Mouse (Mus musculus) limb, embryonic 12.5 days (tissue): ENCODE measurements around the gene Sntg2. TPM values are rescaled to one million over a fixed set of nuclear protein-coding genes. Genes with fewer than 3 reads are reported as not detected.

Experiments
- ATAC-seq: fragments of 200-750 bp; cut with Nextera tagmentation; 2 replicates; pipeline ENCODE4 v1.8.0; 2017; ENCODE audit warnings: low read depth, moderate TSS enrichment; ENCODE audit not compliant: insufficient number of reproducible peaks, insufficient read depth, low FRiP score, low TSS enrichment
- H3K27ac ChIP-seq: fragments of 300-500 bp; sonication (generic); 2 replicates; pipeline ENCODE4 v1.5.1; 2016; ENCODE audit warnings: mild to moderate bottlenecking, moderate library complexity
- H3K27me3 ChIP-seq: fragments of 300-500 bp; sonication (generic); 2 replicates; pipeline ENCODE4 v1.6.1; 2016; ENCODE audit warnings: mild to moderate bottlenecking, moderate library complexity
- H3K36me3 ChIP-seq: fragments of 300-500 bp; sonication (generic); 2 replicates; pipeline ENCODE4 v1.6.1; 2016; ENCODE audit warnings: mild to moderate bottlenecking, moderate library complexity
- H3K4me1 ChIP-seq: fragments of 300-500 bp; sonication (generic); replicated peaks from 2 replicates; pipeline ENCODE4 v1.6.1; 2016
- H3K4me2 ChIP-seq: fragments of 300-500 bp; sonication (generic); 2 replicates; pipeline ENCODE4 v1.6.1; 2016; ENCODE audit warnings: mild to moderate bottlenecking, moderate library complexity
- H3K4me3 ChIP-seq: fragments of 300-500 bp; sonication (generic); replicated peaks from 2 replicates; pipeline ENCODE4 v1.5.1; 2016; ENCODE audit warnings: mild to moderate bottlenecking
- H3K9ac ChIP-seq: fragments of 300-500 bp; sonication (generic); replicated peaks from 2 replicates; pipeline ENCODE4 v1.6.1; 2016; ENCODE audit warnings: mild to moderate bottlenecking, moderate library complexity
- H3K9me3 ChIP-seq: fragments of 300-500 bp; sonication (generic); 2 replicates; pipeline ENCODE4 v1.6.1; 2016; ENCODE audit warnings: mild to moderate bottlenecking, moderate library complexity
- WGBS: fragments of 180-500 bp; shearing (Covaris S2); methylation state at CpG from one replicate; pipeline ENCODE4 v1.1.7; 2016; 5-methylcytosine and 5-hydroxymethylcytosine counted together
- polyA plus RNA-seq: library from polyadenylated mRNA; unstranded; fragments of >200 nt; fragmentation: Nextera tagmentation; extraction: Ambion mirVana; gene quantifications from 2 replicates; pipeline ENCODE4 v1.2.1, GENCODE M21; 2016

Gene Sntg2
- polyA plus RNA-seq, 1 experiment from 2014 or later: 1.8 TPM

- Histone ChIP-seq H3K27ac (no peak overlapping the region), H3K9ac (no peak overlapping the region), H3K4me2 (no peak overlapping the region), H3K4me3 (no peak overlapping the region), H3K27me3 (no peaks in the 10 kb centered on the region), H3K9me3 (no peaks in the 10 kb centered on the region), H3K4me1 (no peaks in the 10 kb centered on the region), H3K36me3 (no peaks in the 10 kb centered on the region)
- no peak for ATAC-seq
- WGBS: 72% methylated on average over 2 of the region's 2 CpGs
These were observed 129.0 kb downstream of the Sntg2 start for GRCm38 (mm10) chr12:30244194-30244593.

GRCm38 (mm10) chr12:30240891-30241290 lies 132.3 kb downstream of the Sntg2 start:
- Histone ChIP-seq H3K4me2 (no peak overlapping the region), H3K4me1 (no peaks in the 10 kb centered on the region), H3K9me3 (no peaks in the 10 kb centered on the region), H3K9ac (no peak overlapping the region), H3K27ac (no peak overlapping the region), H3K36me3 (no peaks in the 10 kb centered on the region), H3K27me3 (no peaks in the 10 kb centered on the region; the same call in 1 of the 2 replicates), H3K4me3 (no peak overlapping the region)
- 83% methylated on average over 3 of the region's 3 CpGs for WGBS
- no peak for ATAC-seq

DNA sequence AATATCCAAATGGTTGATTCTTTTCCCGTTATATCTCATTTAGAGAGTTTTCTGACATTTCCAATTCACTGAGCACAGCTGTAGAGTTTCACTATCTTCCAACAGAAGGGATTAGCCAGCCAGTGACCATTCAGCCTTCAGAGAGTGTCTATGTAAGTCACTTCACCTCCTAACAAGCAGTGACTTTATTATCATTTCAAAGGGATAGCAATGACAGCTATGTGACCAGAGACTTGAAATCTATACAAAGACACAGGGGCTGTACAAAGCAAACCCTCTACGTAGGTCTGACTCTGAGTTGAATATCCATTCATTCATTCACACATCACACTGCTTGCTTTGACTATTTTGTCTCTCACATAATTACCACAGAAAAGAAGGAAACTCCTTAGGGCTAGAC lies 138.2 kb downstream of the Sntg2 start:
- Histone ChIP-seq H3K36me3 (no peaks in the 10 kb centered on the region), H3K4me3 (no peak overlapping the region), H3K27me3 (no peaks in the 10 kb centered on the region; the same call in 1 of the 2 replicates), H3K4me1 (no peaks in the 10 kb centered on the region), H3K4me2 (no peak overlapping the region), H3K9me3 (no peaks in the 10 kb centered on the region), H3K9ac (no peak overlapping the region), H3K27ac (no peak overlapping the region)
- ATAC-seq: no peak
- WGBS: 73% methylated on average over 2 of the region's 2 CpGs

DNA sequence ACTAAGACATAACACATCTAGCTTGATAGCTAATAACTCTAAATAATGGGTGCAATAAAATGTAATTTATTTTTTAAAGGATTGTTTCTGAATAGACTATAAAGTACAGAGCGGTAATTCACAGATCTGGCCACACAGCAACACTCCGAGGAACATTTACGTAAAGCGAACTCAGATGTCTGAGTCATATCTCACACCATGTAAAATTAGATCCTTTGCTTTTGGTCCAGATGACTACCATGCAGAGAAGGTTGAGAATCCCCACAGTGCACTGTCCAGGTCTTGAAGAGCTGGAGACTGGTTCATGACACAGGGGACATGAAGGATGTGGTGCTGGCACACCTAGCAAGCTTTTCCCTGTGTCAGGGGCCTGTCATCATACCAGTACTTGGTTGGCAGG lies 145.2 kb downstream of the Sntg2 start:
- no peaks in the 10 kb centered on the region for H3K27me3 ChIP-seq
- no peaks in the 10 kb centered on the region for H3K9me3 ChIP-seq
- H3K4me1 ChIP-seq: no peaks in the 10 kb centered on the region
- no peaks in the 10 kb centered on the region for H3K36me3 ChIP-seq
- no peak overlapping the region for H3K4me3 ChIP-seq
- no peak overlapping the region for H3K4me2 ChIP-seq
- no peak overlapping the region for H3K9ac ChIP-seq
- H3K27ac ChIP-seq: no peak overlapping the region
- ATAC-seq: no peak
- 85% methylated on average over 4 of the region's 4 CpGs for WGBS

- H3K4me3 ChIP-seq: no peak overlapping the region
- H3K9me3 ChIP-seq: no peaks in the 10 kb centered on the region
- no peaks in the 10 kb centered on the region for H3K4me1 ChIP-seq
- H3K4me2 ChIP-seq: no peak overlapping the region
- no peak for ATAC-seq
- H3K27ac ChIP-seq: no peak overlapping the region
- no peak overlapping the region for H3K9ac ChIP-seq
- 82% methylated on average over 5 of the region's 5 CpGs for WGBS
- H3K36me3 ChIP-seq: no peaks in the 10 kb centered on the region
- H3K27me3 ChIP-seq: no peaks in the 10 kb centered on the region
These were observed 146.9 kb downstream of the Sntg2 start for GRCm38 (mm10) chr12:30226247-30226646.

GRCm38 (mm10) chr12:30216762-30217441 lies 156.3 kb downstream of the Sntg2 start:
- Histone ChIP-seq H3K4me2 (no peak overlapping the region), H3K27me3 (no peaks in the 10 kb centered on the region), H3K4me3 (no peak overlapping the region), H3K27ac (no peak overlapping the region), H3K36me3 (no peaks in the 10 kb centered on the region), H3K9ac (no peak overlapping the region), H3K9me3 (no peaks in the 10 kb centered on the region), H3K4me1 (no peaks in the 10 kb centered on the region)
- ATAC-seq: no peak
- 86% methylated on average over 6 of the region's 6 CpGs for WGBS

DNA sequence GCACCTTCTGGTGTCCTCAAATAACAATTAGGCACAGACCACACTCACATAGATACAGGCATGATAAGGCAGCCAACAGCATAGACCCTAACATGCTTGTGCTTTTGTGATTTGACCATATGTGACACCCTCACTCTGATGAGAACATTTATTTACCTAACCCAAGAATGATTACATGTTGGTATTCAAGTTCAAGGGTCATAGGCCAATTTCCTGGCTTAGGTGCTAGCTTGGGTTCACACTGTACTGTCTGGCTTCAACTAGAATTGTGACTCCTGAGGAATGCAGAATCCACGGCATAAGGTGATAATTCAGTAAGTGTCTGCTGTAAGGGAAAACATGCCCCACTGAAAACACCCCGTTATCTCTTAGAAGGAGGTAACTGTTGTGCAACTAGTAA lies 158.4 kb downstream of the Sntg2 start:
- H3K9ac ChIP-seq: no peak overlapping the region
- no peaks in the 10 kb centered on the region for H3K9me3 ChIP-seq
- H3K36me3 ChIP-seq: no peaks in the 10 kb centered on the region
- ATAC-seq: no peak
- no peaks in the 10 kb centered on the region for H3K27me3 ChIP-seq
- H3K4me2 ChIP-seq: no peak overlapping the region
- no peak overlapping the region for H3K27ac ChIP-seq
- no peak overlapping the region for H3K4me3 ChIP-seq
- no peaks in the 10 kb centered on the region for H3K4me1 ChIP-seq
- 65% methylated on average over 2 of the region's 2 CpGs for WGBS

DNA sequence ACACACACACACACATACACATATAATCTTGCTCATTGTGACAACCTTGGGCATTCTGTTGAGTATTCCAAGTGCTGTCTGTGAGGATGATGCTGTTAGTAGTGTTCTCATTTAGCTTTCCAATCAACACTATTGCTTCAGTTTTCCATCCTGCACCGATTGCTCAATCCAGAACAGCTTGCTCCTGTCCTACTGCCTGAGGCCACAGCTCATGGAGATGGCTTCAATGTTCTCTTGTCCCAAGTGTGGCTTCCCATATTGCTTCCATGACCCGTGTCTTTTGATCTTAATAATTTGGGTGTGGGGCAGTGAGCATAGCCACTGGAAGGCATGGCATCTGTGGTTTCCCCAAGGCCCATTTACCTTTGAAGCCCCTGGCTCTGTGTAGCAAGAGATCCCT lies 162.8 kb downstream of the Sntg2 start:
- 90% methylated on average over 2 of the region's 2 CpGs for WGBS
- no peak overlapping the region for H3K4me2 ChIP-seq
- ATAC-seq: no peak
- H3K36me3 ChIP-seq: no peaks in the 10 kb centered on the region
- H3K9ac ChIP-seq: no peak overlapping the region
- H3K9me3 ChIP-seq: no peaks in the 10 kb centered on the region
- no peaks in the 10 kb centered on the region for H3K4me1 ChIP-seq
- H3K4me3 ChIP-seq: no peak overlapping the region
- H3K27ac ChIP-seq: no peak overlapping the region
- H3K27me3 ChIP-seq: no peaks in the 10 kb centered on the region

DNA sequence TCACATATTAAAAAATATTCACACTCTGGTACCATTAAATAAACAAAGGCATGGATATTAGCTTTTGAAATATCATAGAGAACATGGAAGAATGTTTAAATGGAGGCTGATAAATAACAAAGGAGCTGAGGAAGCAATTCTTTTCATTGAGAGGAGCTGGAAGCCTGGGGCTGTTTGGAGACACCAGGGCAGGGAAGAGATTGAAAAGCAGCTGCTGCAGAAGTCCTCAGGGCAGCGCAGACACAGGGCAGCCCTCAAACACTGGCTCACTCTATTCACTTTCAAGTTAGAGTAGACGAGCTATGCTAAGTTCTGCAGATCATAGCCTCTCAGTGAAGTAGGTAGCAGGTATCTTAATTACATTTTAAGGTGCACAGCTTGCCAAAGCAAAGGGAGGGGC lies 164.6 kb downstream of the Sntg2 start:
- Histone ChIP-seq H3K27me3 (no peaks in the 10 kb centered on the region), H3K9ac (no peak overlapping the region), H3K27ac (no peak overlapping the region), H3K36me3 (no peaks in the 10 kb centered on the region), H3K4me3 (no peak overlapping the region), H3K4me1 (no peaks in the 10 kb centered on the region), H3K9me3 (no peaks in the 10 kb centered on the region), H3K4me2 (no peak overlapping the region)
- 61% methylated on average over 2 of the region's 2 CpGs for WGBS
- no peak for ATAC-seq

GRCm38 (mm10) chr12:30208087-30208486 lies 165.1 kb downstream of the Sntg2 start:
- H3K9me3 ChIP-seq: no peaks in the 10 kb centered on the region
- H3K27ac ChIP-seq: no peak overlapping the region
- H3K9ac ChIP-seq: no peak overlapping the region
- WGBS: 82% methylated on average over 5 of the region's 5 CpGs
- no peak for ATAC-seq
- no peak overlapping the region for H3K4me3 ChIP-seq
- no peaks in the 10 kb centered on the region for H3K4me1 ChIP-seq
- no peak overlapping the region for H3K4me2 ChIP-seq
- no peaks in the 10 kb centered on the region for H3K36me3 ChIP-seq
- no peaks in the 10 kb centered on the region for H3K27me3 ChIP-seq

DNA sequence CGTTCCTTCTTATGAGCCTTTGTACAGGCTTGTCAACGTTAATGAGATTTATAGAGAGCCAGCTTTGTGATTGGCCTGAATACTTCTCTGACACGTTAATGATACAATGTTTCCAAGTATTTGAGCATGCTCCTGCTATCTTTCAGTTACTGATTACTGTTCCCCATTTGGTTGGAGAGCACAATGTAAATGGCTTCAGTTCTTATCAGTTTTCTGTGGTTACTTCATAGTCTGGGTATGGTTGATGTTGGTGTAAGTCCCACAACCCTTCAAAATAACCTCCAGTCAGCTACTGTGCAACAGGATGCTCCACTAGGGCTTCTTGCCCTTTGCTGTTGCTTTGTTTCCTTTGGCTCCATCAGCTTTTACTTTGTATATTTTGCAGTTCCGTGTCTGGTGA lies 168.7 kb downstream of the Sntg2 start:
- Histone ChIP-seq H3K9me3 (no peaks in the 10 kb centered on the region), H3K4me2 (no peak overlapping the region), H3K27ac (no peak overlapping the region), H3K9ac (no peak overlapping the region), H3K4me3 (no peak overlapping the region), H3K36me3 (no peaks in the 10 kb centered on the region), H3K4me1 (0 out of 2 replicates have a peak, but pooled peaks cover 8% of the 10 kb centered on the region), H3K27me3 (peaks cover 5% of the 10 kb centered on the region)
- WGBS: 73% methylated on average over 4 of the region's 4 CpGs
- ATAC-seq: no peak

- no peak overlapping the region for H3K4me2 ChIP-seq
- H3K4me1 ChIP-seq: 0 out of 2 replicates have a peak, but pooled peaks cover 8% of the 10 kb centered on the region
- H3K27ac ChIP-seq: no peak overlapping the region
- H3K36me3 ChIP-seq: no peaks in the 10 kb centered on the region
- H3K9me3 ChIP-seq: no peaks in the 10 kb centered on the region
- H3K9ac ChIP-seq: no peak overlapping the region
- whole genome bisulfite sequencing: 63% methylated on average over 1 of the region's 1 CpGs
- ATAC-seq: no peak
- no peak overlapping the region for H3K4me3 ChIP-seq
- peaks cover 5% of the 10 kb centered on the region for H3K27me3 ChIP-seq
These were observed 170.4 kb downstream of the Sntg2 start for GRCm38 (mm10) chr12:30202763-30203162.
